Mouse (Mus musculus) forebrain, embryonic 15.5 days (tissue): ENCODE results near the gene Mrpl48. TPM values are rescaled to one million over a fixed set of nuclear protein-coding genes. Genes with fewer than 3 reads are reported as not detected.

Experiments
- ATAC-seq: fragments of 200-750 bp; cut with Nextera tagmentation; replicated peaks from 2 replicates; pipeline ENCODE4 v1.8.0; 2017; ENCODE audit warnings: mild to moderate bottlenecking, moderate TSS enrichment, moderate library complexity
- H3K27ac ChIP-seq: fragments of 300-500 bp; sonication (generic); replicated peaks from 2 replicates; pipeline ENCODE4 v1.5.1; 2015; ENCODE audit warnings: mild to moderate bottlenecking, inconsistent platforms
- H3K27me3 ChIP-seq: fragments of 300-500 bp; sonication (generic); 2 replicates; pipeline ENCODE4 v1.6.1; 2015; ENCODE audit warnings: inconsistent platforms
- H3K36me3 ChIP-seq: fragments of 300-500 bp; sonication (generic); 2 replicates; pipeline ENCODE4 v1.6.1; 2015; ENCODE audit warnings: mild to moderate bottlenecking, inconsistent platforms
- H3K4me1 ChIP-seq: fragments of 300-500 bp; sonication (generic); 2 replicates; pipeline ENCODE4 v1.6.1; 2015; ENCODE audit warnings: inconsistent platforms
- H3K4me2 ChIP-seq: fragments of 300-500 bp; sonication (generic); replicated peaks from 2 replicates; pipeline ENCODE4 v1.6.1; 2015; ENCODE audit warnings: mild to moderate bottlenecking, inconsistent platforms
- H3K4me3 ChIP-seq: fragments of 300-500 bp; sonication (generic); 2 replicates; pipeline ENCODE4 v1.5.1; 2015; ENCODE audit warnings: mild to moderate bottlenecking, inconsistent platforms
- H3K9ac ChIP-seq: fragments of 300-500 bp; sonication (generic); replicated peaks from 2 replicates; pipeline ENCODE4 v1.6.1; 2015; ENCODE audit warnings: mild to moderate bottlenecking, inconsistent platforms
- H3K9me3 ChIP-seq: fragments of 300-500 bp; sonication (generic); 2 replicates; pipeline ENCODE4 v1.6.1; 2016; ENCODE audit warnings: inconsistent platforms
- WGBS: fragments of 180-500 bp; shearing (Covaris S2); methylation state at CpG from one replicate; pipeline ENCODE4 v1.1.7; 2015; ENCODE audit warnings: mixed read lengths; 5-methylcytosine and 5-hydroxymethylcytosine counted together
- polyA plus RNA-seq: library from polyadenylated mRNA; unstranded; fragments of >200 nt; fragmentation: Nextera tagmentation; extraction: Ambion mirVana; gene quantifications from 2 replicates; pipeline ENCODE4 v1.2.1, GENCODE M21; 2015

The Mrpl48 gene
- polyA plus RNA-seq, 1 experiment from 2014 or later, result 74.9 TPM

- no peak overlapping the region for H3K4me2 ChIP-seq
- no peak overlapping the region for H3K4me3 ChIP-seq
- no peaks in the 10 kb centered on the region for H3K27me3 ChIP-seq
- H3K36me3 ChIP-seq, result no peaks in the 10 kb centered on the region
- WGBS, result 83% methylated on average over 2 of the region's 2 CpGs
- H3K9ac ChIP-seq, result no peak overlapping the region
- no peaks in the 10 kb centered on the region for H3K4me1 ChIP-seq
- no peak overlapping the region for H3K27ac ChIP-seq
- ATAC-seq, result no peak
- no peaks in the 10 kb centered on the region for H3K9me3 ChIP-seq
These were observed 14.2 kb upstream of the Mrpl48 start for GRCm38 (mm10) chr7:100622277-100622676.

GRCm38 (mm10) chr7:100616121-100616857 is 8.2 kb upstream of the Mrpl48 start:
- H3K9me3 ChIP-seq, result no peaks in the 10 kb centered on the region
- H3K27ac ChIP-seq, result no peak overlapping the region
- no peak for ATAC-seq
- H3K9ac ChIP-seq, result no peak overlapping the region
- peaks cover 3% of the 10 kb centered on the region; the same call in 1 of the 2 replicates for H3K4me1 ChIP-seq
- 95% methylated on average over 4 of the region's 4 CpGs for WGBS
- H3K4me3 ChIP-seq, result no peak overlapping the region
- H3K4me2 ChIP-seq, result no peak overlapping the region
- no peaks in the 10 kb centered on the region for H3K36me3 ChIP-seq
- H3K27me3 ChIP-seq, result no peaks in the 10 kb centered on the region

GRCm38 (mm10) chr7:100608910-100609309 is 809 bp upstream of the Mrpl48 start:
- H3K9ac ChIP-seq, result peak overlapping the region; percentile 100
- peak overlapping the region; percentile 95 for H3K4me3 ChIP-seq
- H3K27me3 ChIP-seq, result no peaks in the 10 kb centered on the region
- no peak for ATAC-seq
- no peaks in the 10 kb centered on the region for H3K9me3 ChIP-seq
- peaks cover 28% of the 10 kb centered on the region for H3K4me1 ChIP-seq
- H3K4me2 ChIP-seq, result peak overlapping the region; percentile 57
- no peaks in the 10 kb centered on the region for H3K36me3 ChIP-seq
- WGBS, result 22% methylated on average over 4 of the region's 4 CpGs
- peak overlapping the region; percentile 99 for H3K27ac ChIP-seq

- Histone ChIP-seq H3K4me2 (peak within 1 kb of the TSS; percentile 57), H3K4me3 (peak within 1 kb of the TSS; percentile 95), H3K9ac (peak within 1 kb of the TSS; percentile 100), H3K4me1 (peaks cover 26% of the 10 kb centered on the region), H3K27ac (peak within 1 kb of the TSS; percentile 99), H3K27me3 (no peaks in the 10 kb centered on the region), H3K36me3 (no peaks in the 10 kb centered on the region), H3K9me3 (no peaks in the 10 kb centered on the region)
- under 1% methylated on average over 105 of the region's 105 CpGs for WGBS
- ATAC-seq, result peak; percentile 97
These were observed 629 bp downstream of the Mrpl48 start, which contains the start of gene Rab6a for GRCm38 (mm10) chr7:100607214-100608129. TSS of gene Rab6a (plus strand) at chr7:100607410.

GRCm38 (mm10) chr7:100600211-100600610 is 7.9 kb downstream of the Mrpl48 start:
- Histone ChIP-seq H3K4me2 (no peak overlapping the region), H3K36me3 (no peaks in the 10 kb centered on the region), H3K4me3 (no peak overlapping the region), H3K27me3 (no peaks in the 10 kb centered on the region; the same call in 1 of the 2 replicates), H3K9me3 (no peaks in the 10 kb centered on the region), H3K27ac (no peak overlapping the region), H3K4me1 (no peaks in the 10 kb centered on the region), H3K9ac (no peak overlapping the region)
- 86% methylated on average over 5 of the region's 5 CpGs for WGBS
- no peak for ATAC-seq

- H3K4me3 ChIP-seq, result no peak overlapping the region
- ATAC-seq, result no peak
- H3K36me3 ChIP-seq, result no peaks in the 10 kb centered on the region
- no peak overlapping the region for H3K4me2 ChIP-seq
- no peak overlapping the region for H3K9ac ChIP-seq
- peaks cover 3% of the 10 kb centered on the region; the same call in 1 of the 2 replicates for H3K4me1 ChIP-seq
- H3K27me3 ChIP-seq, result no peaks in the 10 kb centered on the region
- H3K9me3 ChIP-seq, result no peaks in the 10 kb centered on the region
- H3K27ac ChIP-seq, result no peak overlapping the region
These were observed 14.8 kb downstream of the Mrpl48 start for GRCm38 (mm10) chr7:100593349-100593748.

- peak overlapping the region; percentile 86 for H3K27ac ChIP-seq
- H3K36me3 ChIP-seq, result no peaks in the 10 kb centered on the region
- WGBS, result 3% methylated on average over 2 of the region's 2 CpGs
- H3K9me3 ChIP-seq, result no peaks in the 10 kb centered on the region
- no peaks in the 10 kb centered on the region for H3K27me3 ChIP-seq
- peak overlapping the region; percentile 51 for H3K4me3 ChIP-seq
- peaks cover 3% of the 10 kb centered on the region; the same call in 1 of the 2 replicates for H3K4me1 ChIP-seq
- ATAC-seq, result peak; percentile 9; the same call in 1 of the 2 replicates
- H3K9ac ChIP-seq, result peak overlapping the region; percentile 54
- H3K4me2 ChIP-seq, result peak overlapping the region; percentile 65
These were observed 16.6 kb downstream of the Mrpl48 start for GRCm38 (mm10) chr7:100591522-100591852.

GRCm38 (mm10) chr7:100590845-100591521 is 17.1 kb downstream of the Mrpl48 start:
- WGBS, result under 1% methylated on average over 19 of the region's 20 CpGs
- H3K36me3 ChIP-seq, result no peaks in the 10 kb centered on the region

GRCm38 (mm10) chr7:100590504-100590844 is 17.6 kb downstream of the Mrpl48 start:
- Histone ChIP-seq H3K27me3 (no peaks in the 10 kb centered on the region), H3K9ac (peak overlapping the region; percentile 54), H3K36me3 (no peaks in the 10 kb centered on the region), H3K9me3 (no peaks in the 10 kb centered on the region), H3K4me2 (peak overlapping the region; percentile 65), H3K4me3 (peak overlapping the region; percentile 51), H3K27ac (peak overlapping the region; percentile 86), H3K4me1 (peaks cover 3% of the 10 kb centered on the region; the same call in 1 of the 2 replicates)
- ATAC-seq, result peak; percentile 56
- WGBS, result 44% methylated on average over 7 of the region's 7 CpGs

More at GRCm38 (mm10) chr7:100590845-100591521, 17.1 kb downstream of the Mrpl48 start:
- Histone ChIP-seq H3K9me3 (no peaks in the 10 kb centered on the region), H3K27ac (peak overlapping the region; percentile 86), H3K4me2 (peak overlapping the region; percentile 65), H3K4me1 (peaks cover 3% of the 10 kb centered on the region; the same call in 1 of the 2 replicates), H3K27me3 (no peaks in the 10 kb centered on the region), H3K4me3 (peak overlapping the region; percentile 51), H3K9ac (peak overlapping the region; percentile 54)
- ATAC-seq, result peak; percentile 95

GRCm38 (mm10) chr7:100589816-100590215 is 18.3 kb downstream of the Mrpl48 start:
- H3K4me3 ChIP-seq, result no peak overlapping the region
- H3K4me2 ChIP-seq, result no peak overlapping the region
- H3K9me3 ChIP-seq, result no peaks in the 10 kb centered on the region
- no peaks in the 10 kb centered on the region for H3K27me3 ChIP-seq
- peaks cover 3% of the 10 kb centered on the region; the same call in 1 of the 2 replicates for H3K4me1 ChIP-seq
- no peak overlapping the region for H3K27ac ChIP-seq
- 66% methylated on average over 1 of the region's 1 CpGs for WGBS
- no peak overlapping the region for H3K9ac ChIP-seq
- ATAC-seq, result no peak
- H3K36me3 ChIP-seq, result no peaks in the 10 kb centered on the region

GRCm38 (mm10) chr7:100582727-100583236 is 25.3 kb downstream of the Mrpl48 start:
- Histone ChIP-seq H3K27me3 (no peaks in the 10 kb centered on the region), H3K9me3 (no peaks in the 10 kb centered on the region), H3K4me3 (peak overlapping the region; percentile 49), H3K36me3 (no peaks in the 10 kb centered on the region), H3K4me1 (peaks cover 11% of the 10 kb centered on the region), H3K27ac (peak overlapping the region; percentile 95), H3K9ac (peak overlapping the region; percentile 63), H3K4me2 (peak overlapping the region; percentile 73)
- WGBS, result under 1% methylated on average over 31 of the region's 31 CpGs
- ATAC-seq, result peak; percentile 96
